Mouse (Mus musculus): ENCODE measurements around the gene Gcnt7. TPM values are rescaled to one million over a fixed set of nuclear protein-coding genes. Genes with fewer than 3 reads are reported as not detected.

Gcnt7 gene
- polyA plus RNA-seq, 1 experiment from 2014 or later = 0.40 TPM

DNA sequence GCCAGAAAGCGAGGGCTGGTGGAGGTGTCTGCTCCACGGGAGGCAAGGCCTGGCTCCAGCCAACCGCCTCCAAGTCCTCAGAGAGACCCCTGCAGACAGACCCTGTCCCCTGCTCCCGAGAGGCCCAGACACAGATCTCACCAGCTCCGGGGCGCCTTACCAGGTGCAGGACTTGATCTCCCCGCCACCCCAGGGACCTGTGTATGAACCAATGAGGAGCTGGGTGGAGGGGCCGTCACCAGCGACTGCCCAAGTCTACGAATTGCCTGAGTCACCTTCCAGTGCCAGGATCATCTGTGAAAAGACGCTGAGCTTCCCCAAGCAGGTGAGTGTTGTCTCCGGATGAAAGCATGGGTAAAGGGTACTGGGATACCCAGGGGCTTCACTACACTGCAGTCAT lies 42.2 kb downstream of the Gcnt7 start:
- Histone ChIP-seq H3K27me3 (ENCODE audit: insufficient read depth, low read length) (no peaks in the 10 kb centered on the region), H3K27ac (ENCODE audit: low read depth) (no peak overlapping the region), H3K4me1 (ENCODE audit: insufficient read depth) (peaks cover 6% of the 10 kb centered on the region; the same call in 1 of the 2 replicates), H3K9ac (replicated peaks) (no peak overlapping the region), H3K36me3 (replicated peaks; ENCODE audit: insufficient read depth, low read length) (no peaks in the 10 kb centered on the region), H3K4me3 (ENCODE audit: low read depth, low read length) (no peak overlapping the region), H3K4me2 (ENCODE audit: low read depth, low read length) (no peak overlapping the region), H3K9me3 (ENCODE audit: low read length) (no peaks in the 10 kb centered on the region)
- WGBS (ENCODE audit: insufficient replicate concordance) = 74% methylated on average over 12 of the region's 12 CpGs
- DNase-seq = no peak
- no peak for TF ChIP-seq CTCF (IDR thresholded peaks at IDR 0.05; ENCODE audit: low read depth)
- TF ChIP-seq EP300 (IDR thresholded peaks at IDR 0.05; ENCODE audit: low read depth) = no peak
- ATAC-seq = no peak

DNA sequence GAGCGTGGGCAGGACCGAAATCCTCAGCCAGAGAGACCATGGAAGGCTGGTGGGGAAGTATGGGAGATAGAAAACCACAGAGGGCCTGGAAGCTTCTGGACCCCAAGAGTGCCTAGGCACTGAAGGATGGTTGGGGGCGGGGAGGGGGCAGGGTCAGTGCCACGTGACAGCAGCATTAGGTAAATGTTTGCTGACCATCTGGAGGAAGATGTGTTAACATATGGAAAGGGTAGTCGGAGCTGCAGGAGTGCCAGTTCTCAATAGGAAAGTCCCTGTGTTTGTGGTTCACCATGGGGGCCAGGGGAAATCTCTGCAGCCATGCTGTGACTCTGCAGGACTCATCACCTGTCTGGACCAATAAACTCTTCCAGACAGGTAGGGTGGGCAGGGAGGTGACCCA lies 44.5 kb downstream of the Gcnt7 start:
- no peak overlapping the region for H3K4me3 ChIP-seq (ENCODE audit: low read depth, low read length)
- no peaks in the 10 kb centered on the region for H3K27me3 ChIP-seq (ENCODE audit: insufficient read depth, low read length)
- 46% methylated on average over 5 of the region's 5 CpGs for WGBS (ENCODE audit: insufficient replicate concordance)
- TF ChIP-seq CTCF (IDR thresholded peaks at IDR 0.05; ENCODE audit: low read depth) (no peak), EP300 (IDR thresholded peaks at IDR 0.05; ENCODE audit: low read depth) (no peak)
- no peak overlapping the region for H3K4me2 ChIP-seq (ENCODE audit: low read depth, low read length)
- DNase-seq (no peak), ATAC-seq (no peak)
- no peak overlapping the region for H3K9ac ChIP-seq (replicated peaks)
- no peaks in the 10 kb centered on the region for H3K9me3 ChIP-seq (ENCODE audit: low read length)
- H3K4me1 ChIP-seq (ENCODE audit: insufficient read depth) = peaks cover 6% of the 10 kb centered on the region; the same call in 1 of the 2 replicates
- H3K36me3 ChIP-seq (replicated peaks; ENCODE audit: insufficient read depth, low read length) = no peaks in the 10 kb centered on the region
- H3K27ac ChIP-seq (ENCODE audit: low read depth) = no peak overlapping the region

DNA sequence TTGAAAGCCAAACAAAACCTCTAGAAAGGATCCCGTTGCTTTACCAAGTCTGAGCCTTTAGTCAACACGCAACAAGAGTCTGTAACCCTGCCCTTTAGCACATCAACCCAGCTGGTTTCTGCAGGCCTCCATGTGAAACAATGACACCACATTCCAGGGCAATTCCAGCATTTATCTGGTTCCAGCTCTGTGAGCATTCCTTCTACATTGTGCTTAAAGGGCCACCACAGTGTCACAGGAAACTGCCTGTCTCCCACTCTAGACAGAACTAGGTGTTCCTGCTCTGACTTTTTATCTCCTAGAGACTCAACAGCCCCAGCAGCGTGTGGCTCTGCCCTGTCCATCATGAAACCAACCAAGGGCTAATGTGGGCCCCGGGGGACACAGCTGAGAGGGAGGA lies 45.1 kb downstream of the Gcnt7 start:
- ATAC-seq (peak; percentile 28; the same call in 1 of the 2 replicates), DNase-seq (no peak)
- Histone ChIP-seq H3K4me3 (ENCODE audit: low read depth, low read length) (no peak overlapping the region), H3K4me2 (ENCODE audit: low read depth, low read length) (no peak overlapping the region), H3K27ac (ENCODE audit: low read depth) (peak overlapping the region; percentile 11; the same call in 1 of the 2 replicates), H3K4me1 (ENCODE audit: insufficient read depth) (peaks cover 6% of the 10 kb centered on the region; the same call in 1 of the 2 replicates), H3K27me3 (ENCODE audit: insufficient read depth, low read length) (no peaks in the 10 kb centered on the region), H3K9ac (replicated peaks) (0 out of 2 replicates have a peak overlapping the region, but pooled peaks have one; percentile 11), H3K9me3 (ENCODE audit: low read length) (no peaks in the 10 kb centered on the region), H3K36me3 (replicated peaks; ENCODE audit: insufficient read depth, low read length) (no peaks in the 10 kb centered on the region)
- TF ChIP-seq EP300 (IDR thresholded peaks at IDR 0.05; ENCODE audit: low read depth) (no peak), CTCF (IDR thresholded peaks at IDR 0.05; ENCODE audit: low read depth) (no peak)
- WGBS (ENCODE audit: insufficient replicate concordance) = 28% methylated on average over 4 of the region's 4 CpGs

DNA sequence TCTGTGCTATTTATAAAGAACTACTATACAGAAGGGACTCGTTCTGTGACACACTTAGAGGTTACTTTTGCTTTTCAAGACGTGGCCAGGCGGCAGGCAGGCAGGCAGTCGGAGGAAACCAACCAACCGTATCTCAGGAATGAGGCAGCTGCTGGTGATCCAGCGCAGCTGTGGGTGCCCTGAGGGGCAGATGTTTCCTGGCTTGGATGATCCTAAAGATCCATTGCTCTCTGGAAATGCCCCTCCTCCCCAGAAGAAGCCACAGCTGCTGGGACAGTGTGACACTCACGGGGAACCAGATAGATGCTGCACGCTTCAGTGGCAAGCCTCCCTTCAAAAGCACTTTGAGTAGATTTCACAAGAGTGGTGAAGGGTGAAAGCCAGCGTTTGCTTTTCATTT lies 45.9 kb downstream of the Gcnt7 start:
- 6% methylated on average over 9 of the region's 9 CpGs for WGBS (ENCODE audit: insufficient replicate concordance)
- peak; percentile 71 for ATAC-seq
- peak overlapping the region; percentile 50 for H3K4me2 ChIP-seq (ENCODE audit: low read depth, low read length)

DNA sequence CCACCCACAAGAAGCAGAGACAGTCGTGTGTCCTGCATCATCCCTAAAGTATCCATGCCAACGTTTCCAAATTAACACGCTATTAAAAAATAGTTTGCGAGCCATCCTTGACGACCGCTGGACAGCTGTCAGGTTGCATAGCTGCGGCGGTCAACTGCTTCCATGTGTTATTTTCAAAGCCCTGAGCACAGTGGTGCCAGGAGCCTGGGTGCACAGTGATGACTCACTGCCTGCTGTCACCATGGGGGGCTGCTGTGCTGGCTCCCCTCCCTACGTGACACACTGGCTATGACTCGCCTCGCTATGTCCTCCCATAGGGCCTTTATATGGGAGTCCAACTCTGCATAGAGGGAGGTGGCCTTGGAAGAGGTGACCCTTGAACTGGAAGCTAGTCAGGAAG lies 47.3 kb downstream of the Gcnt7 start:
- H3K36me3 ChIP-seq (replicated peaks; ENCODE audit: insufficient read depth, low read length) = no peaks in the 10 kb centered on the region
- no peak for DNase-seq
- no peak overlapping the region for H3K4me2 ChIP-seq (ENCODE audit: low read depth, low read length)
- no peak overlapping the region for H3K27ac ChIP-seq (ENCODE audit: low read depth)
- H3K27me3 ChIP-seq (ENCODE audit: insufficient read depth, low read length) = no peaks in the 10 kb centered on the region
- no peak overlapping the region for H3K4me3 ChIP-seq (ENCODE audit: low read depth, low read length)
- peaks cover 9% of the 10 kb centered on the region; the same call in 1 of the 2 replicates for H3K4me1 ChIP-seq (ENCODE audit: insufficient read depth)
- TF ChIP-seq CTCF (IDR thresholded peaks at IDR 0.05; ENCODE audit: low read depth) = no peak
- no peak for TF ChIP-seq EP300 (IDR thresholded peaks at IDR 0.05; ENCODE audit: low read depth)
- no peaks in the 10 kb centered on the region for H3K9me3 ChIP-seq (ENCODE audit: low read length)
- 85% methylated on average over 11 of the region's 11 CpGs for WGBS (ENCODE audit: insufficient replicate concordance)
- no peak for ATAC-seq
- H3K9ac ChIP-seq (replicated peaks) = no peak overlapping the region

More for the DNA sequence above, 45.9 kb downstream of the Gcnt7 start:
- Histone ChIP-seq H3K27ac (ENCODE audit: low read depth) (no peak overlapping the region), H3K36me3 (replicated peaks; ENCODE audit: insufficient read depth, low read length) (no peaks in the 10 kb centered on the region), H3K9me3 (ENCODE audit: low read length) (no peaks in the 10 kb centered on the region), H3K4me3 (ENCODE audit: low read depth, low read length) (no peak overlapping the region), H3K4me1 (ENCODE audit: insufficient read depth) (peaks cover 6% of the 10 kb centered on the region; the same call in 1 of the 2 replicates), H3K27me3 (ENCODE audit: insufficient read depth, low read length) (no peaks in the 10 kb centered on the region), H3K9ac (replicated peaks) (no peak overlapping the region)
- TF ChIP-seq CTCF (IDR thresholded peaks at IDR 0.05; ENCODE audit: low read depth) (no peak), EP300 (IDR thresholded peaks at IDR 0.05; ENCODE audit: low read depth) (0 out of 2 replicates have a peak, but pooled peaks have one; percentile 20)
- DNase-seq = no peak

DNA sequence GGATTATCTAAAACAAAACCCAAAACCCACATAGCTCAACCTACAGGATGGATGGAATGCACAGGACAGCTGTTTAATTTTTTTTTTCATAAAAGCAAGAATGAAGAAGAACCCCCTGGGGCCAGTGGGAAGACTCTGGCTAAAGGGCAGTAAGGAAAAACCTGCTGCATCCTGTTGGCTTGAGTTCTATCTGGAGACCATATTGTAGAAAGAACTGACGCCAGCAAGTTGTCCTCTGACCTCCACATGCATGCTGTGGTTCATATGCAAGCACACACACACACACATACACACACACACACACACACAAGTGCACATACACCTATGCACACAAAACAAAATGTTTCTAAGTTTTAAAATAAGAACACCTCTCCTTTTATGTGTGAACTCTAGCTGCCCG lies 47.7 kb downstream of the Gcnt7 start:
- H3K4me3 ChIP-seq (ENCODE audit: low read depth, low read length) = no peak overlapping the region
- no peaks in the 10 kb centered on the region for H3K9me3 ChIP-seq (ENCODE audit: low read length)
- no peak for ATAC-seq
- no peaks in the 10 kb centered on the region for H3K27me3 ChIP-seq (ENCODE audit: insufficient read depth, low read length)
- no peaks in the 10 kb centered on the region for H3K36me3 ChIP-seq (replicated peaks; ENCODE audit: insufficient read depth, low read length)
- TF ChIP-seq EP300 (IDR thresholded peaks at IDR 0.05; ENCODE audit: low read depth) (no peak), CTCF (IDR thresholded peaks at IDR 0.05; ENCODE audit: low read depth) (no peak)
- no peak overlapping the region for H3K9ac ChIP-seq (replicated peaks)
- peaks cover 9% of the 10 kb centered on the region; the same call in 1 of the 2 replicates for H3K4me1 ChIP-seq (ENCODE audit: insufficient read depth)
- H3K4me2 ChIP-seq (ENCODE audit: low read depth, low read length) = no peak overlapping the region
- no peak for DNase-seq
- 82% methylated on average over 2 of the region's 2 CpGs for WGBS (ENCODE audit: insufficient replicate concordance)
- no peak overlapping the region for H3K27ac ChIP-seq (ENCODE audit: low read depth)
